Mouse (Mus musculus): ENCODE measurements around the gene Gabrp.

The Gabrp gene

DNA sequence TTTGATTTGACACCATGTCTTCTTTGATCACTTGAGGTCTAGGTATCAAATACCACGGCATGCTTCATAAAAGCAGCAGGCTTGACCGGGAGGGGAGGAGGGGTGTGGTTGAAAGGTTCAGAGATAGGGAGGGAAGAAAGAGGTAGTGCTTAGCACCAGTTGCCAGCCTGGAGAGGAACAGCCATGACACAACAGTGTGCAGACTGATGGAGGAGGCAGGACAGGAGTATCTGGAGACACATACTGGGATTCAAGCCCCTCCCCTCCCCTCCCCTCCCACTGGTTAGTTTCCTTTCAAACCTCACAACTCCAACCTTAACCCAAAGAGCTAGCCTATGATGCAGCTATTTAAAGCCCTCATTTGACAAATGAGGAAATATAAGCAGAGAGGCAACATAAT is 49.2 kb downstream of the Gabrp start:
- DNase-seq (ENCODE audit: low spot score in 2 of 2) = no peak

DNA sequence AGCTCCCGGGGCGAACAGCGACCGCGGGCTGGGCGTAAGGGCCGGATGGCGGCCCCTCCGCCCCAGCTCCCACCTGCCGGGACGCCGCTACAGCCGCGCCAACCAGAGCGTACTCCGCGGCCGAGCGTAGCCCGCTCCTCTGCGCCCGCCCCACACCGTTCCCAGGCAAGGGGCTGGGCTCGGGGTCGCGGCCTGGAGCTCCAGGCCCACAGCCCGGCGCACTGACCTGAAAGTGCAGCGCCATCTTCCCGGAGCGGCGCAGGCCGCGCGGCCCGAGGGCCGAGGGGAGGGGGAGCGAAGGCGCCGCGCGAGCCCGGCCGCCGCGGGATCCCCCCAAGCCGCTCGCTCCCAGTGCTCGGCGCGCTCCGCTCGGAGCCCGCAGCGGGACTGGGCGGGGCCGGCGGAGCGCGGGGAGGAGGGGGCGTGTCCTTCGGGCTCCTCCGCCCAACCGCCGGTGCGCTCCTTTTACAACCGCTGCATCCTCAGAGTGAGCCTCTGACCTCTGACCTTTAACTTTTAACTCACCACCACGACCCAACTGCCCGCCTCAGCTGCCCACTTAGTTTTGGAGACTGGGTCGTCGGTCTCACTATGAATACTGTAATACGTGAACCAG is 65.3 kb downstream of the Gabrp start, which contains the start of gene Ranbp17:
Ranbp17 (minus strand) TSS at position 371 of the 616 bp plus-strand sequence.
- DNase-seq (ENCODE audit: low spot score in 2 of 2) = peak; percentile 34 to 69

DNA sequence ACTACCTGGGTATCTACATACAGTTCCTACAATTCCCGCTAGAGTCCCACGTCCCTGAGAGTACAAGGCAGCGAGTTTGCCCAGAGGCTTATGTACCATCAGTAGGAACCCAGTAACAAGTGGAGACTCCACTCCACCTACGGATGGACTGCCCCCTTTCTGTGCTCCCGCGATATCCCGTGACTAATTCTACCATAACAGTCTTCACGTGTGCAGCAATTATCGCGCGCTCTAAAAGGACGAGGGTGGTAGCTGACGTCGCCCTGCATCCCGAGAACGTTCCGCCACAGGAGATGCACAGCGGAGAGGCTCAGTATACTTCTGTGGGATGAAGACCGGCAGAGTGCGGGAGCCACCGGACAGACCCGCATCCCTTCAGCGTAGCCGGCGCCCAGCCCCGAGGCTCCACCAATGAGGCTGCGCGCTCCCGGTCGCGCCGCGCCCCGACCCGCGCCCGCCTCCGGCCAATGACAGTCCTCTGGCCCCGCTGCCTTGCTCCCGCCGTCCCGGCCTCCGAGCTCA is 65.8 kb downstream of the Gabrp start:
- DNase-seq (ENCODE audit: low spot score in 2 of 2) = peak; percentile 48 to 59

DNA sequence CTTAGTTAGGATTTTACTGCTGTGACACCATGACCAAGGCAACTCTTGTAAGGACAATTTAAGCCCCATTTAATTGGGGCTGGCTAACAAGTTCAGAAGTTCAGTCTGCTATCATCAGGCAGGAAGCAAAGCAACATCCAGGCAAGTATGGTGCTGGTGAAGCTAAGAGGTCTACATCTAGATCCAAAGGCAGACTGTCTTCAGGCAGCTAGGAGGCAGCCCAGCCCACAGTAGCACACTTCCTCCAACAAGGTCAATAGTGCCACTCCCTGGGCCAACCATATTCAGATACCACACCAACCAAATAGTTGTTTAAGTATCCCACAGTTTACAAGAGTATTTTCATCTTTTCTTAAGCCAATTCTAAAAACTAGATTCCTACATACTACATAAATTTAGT is 69.4 kb downstream of the Gabrp start:
- DNase-seq (ENCODE audit: low spot score in 2 of 2) = no peak

All from spleen, postnatal 10 days (tissue).